Mouse (Mus musculus) adrenal gland, postnatal 10 days (tissue): ENCODE measurements around the gene Lpcat4. TPM values are rescaled to one million over a fixed set of nuclear protein-coding genes. Genes with fewer than 3 reads are reported as not detected.

Source experiments
- total RNA-seq, 2 experiments: library from RNA; stranded (reverse); gene quantifications; 2 replicates each; pipeline ENCODE4 v1.2.3; 2021

Lpcat4 gene
- total RNA-seq, 2 experiments from 2014 or later, result 8.4 to 9.5 TPM

Other genes starting within 250 kb of the Lpcat4 start
- not detected for gene Olfr1309, start 249.2 kb upstream of the Lpcat4 start, total RNA-seq
- gene Olfr1310, start 226.8 kb upstream of the Lpcat4 start, total RNA-seq, result not detected
- gene Olfr1311, start 215.1 kb upstream of the Lpcat4 start, total RNA-seq, result not detected
- not detected for gene Olfr1312, start 189.2 kb upstream of the Lpcat4 start, total RNA-seq
- not detected for gene Olfr1313, start 161.6 kb upstream of the Lpcat4 start, total RNA-seq
- not detected for gene Olfr1314, start 142.7 kb upstream of the Lpcat4 start, total RNA-seq
- not detected for gene Olfr1315-ps1, start 124.0 kb upstream of the Lpcat4 start, total RNA-seq
- gene Olfr1316, start 104.5 kb upstream of the Lpcat4 start, total RNA-seq, result not detected
- gene Olfr1317, start 99.1 kb upstream of the Lpcat4 start, total RNA-seq, result not detected
- gene Olfr1318, start 85.3 kb upstream of the Lpcat4 start, total RNA-seq, result not detected
- gene Nutm1, start 19.8 kb downstream of the Lpcat4 start, total RNA-seq, result not detected
- gene Nop10, start 22.5 kb downstream of the Lpcat4 start, total RNA-seq, result 100 to 1,000 TPM; 121 to 126 TPM
- 10 to 100 TPM; 33.1 to 43.7 TPM for gene Slc12a6, start 26.4 kb downstream of the Lpcat4 start, total RNA-seq
- gene Gm21985, start 26.8 kb downstream of the Lpcat4 start, total RNA-seq, result under 1 TPM in 1 of 2 experiments, not detected in 1; 0.54 TPM
- gene Emc4, start 128.6 kb downstream of the Lpcat4 start, total RNA-seq, result 10 to 100 TPM; 75.7 to 89.7 TPM
- gene Katnbl1, start 139.7 kb downstream of the Lpcat4 start, total RNA-seq, result 10 to 100 TPM; 11.6 to 12.8 TPM
- 10 to 100 TPM; 23.8 to 27.3 TPM for gene Emc7, start 215.5 kb downstream of the Lpcat4 start, total RNA-seq
- gene Chrm5, start 241.3 kb downstream of the Lpcat4 start, total RNA-seq, result not detected